Mouse (Mus musculus) heart, adult 2 months (tissue): ENCODE results near the gene Gpr101.

Experiments used
- CTCF ChIP-seq: fragments of 200-600 bp; IDR thresholded peaks from 2 replicates; pipeline ENCODE4 v1.8.1; 2022; ENCODE audit warnings: antibody characterized with exemption, mild to moderate bottlenecking, moderate library complexity
- EP300 ChIP-seq: fragments of 200-500 bp; IDR thresholded peaks from 2 replicates; pipeline ENCODE4 v1.6.1; 2011; ENCODE audit warnings: low read depth, low read length, control low read depth; ENCODE audit not compliant: insufficient read depth
- POLR2A ChIP-seq: fragments of 200-500 bp; IDR thresholded peaks from 2 replicates; pipeline ENCODE4 v1.6.1; 2011; ENCODE audit warnings: mild to moderate bottlenecking, low read depth, low read length, control low read depth; ENCODE audit not compliant: insufficient read depth

- no peak for TF ChIP-seq CTCF
- no peak for TF ChIP-seq POLR2A
- TF ChIP-seq EP300 = no peak
These were observed at the start of gene Gpr101 for GRCm38 (mm10) chrX:57503634-57504033.
